Mouse (Mus musculus): ENCODE measurements around the gene Bsn.

DNA sequence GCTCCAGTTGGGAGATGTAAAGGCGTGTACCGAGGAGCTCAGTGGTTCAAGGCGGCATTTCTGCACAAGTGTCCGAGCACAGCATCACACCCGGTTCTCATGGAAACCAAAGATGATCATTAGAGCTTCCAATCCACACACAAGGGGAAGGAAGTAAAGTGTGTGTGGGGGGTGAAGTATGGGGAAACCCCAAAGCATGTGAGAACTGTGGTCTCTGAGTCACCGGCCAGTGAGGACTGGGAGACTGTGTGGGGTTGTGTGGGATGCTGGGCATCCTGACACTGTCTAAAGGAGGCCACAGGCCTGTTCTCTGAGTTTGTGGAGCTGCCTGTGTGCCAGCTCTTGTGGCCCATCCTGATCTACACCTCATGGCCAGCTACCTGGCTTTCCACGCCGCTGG lies 69.5 kb downstream of the Bsn start:
- TF ChIP-seq CTCF (IDR thresholded peaks at IDR 0.05; ENCODE audit: low read depth) = no peak
- TF ChIP-seq EP300 (IDR thresholded peaks at IDR 0.05; ENCODE audit: low read depth) = no peak

Measured in liver, postnatal 0 days (tissue).